Mouse (Mus musculus) ES-Bruce4 (cell line): ENCODE measurements around the gene Gm10490.

Experiments used
- CTCF ChIP-seq: IDR thresholded peaks from one replicate; pipeline ENCODE4 v1.8.1; 2011; ENCODE audit warnings: low read depth, low read length
- EP300 ChIP-seq: IDR thresholded peaks from 2 replicates; pipeline ENCODE4 v1.6.1; 2011; ENCODE audit warnings: low read depth, low read length; ENCODE audit not compliant: insufficient read depth
- POLR2A ChIP-seq: IDR thresholded peaks from one replicate; pipeline ENCODE4 v1.8.1; 2011; ENCODE audit warnings: low read length; ENCODE audit not compliant: insufficient read depth

- TF ChIP-seq CTCF, result no peak
- TF ChIP-seq EP300, result no peak
- TF ChIP-seq POLR2A, result no peak
Observed at GRCm38 (mm10) chrX:7919601-7920383, 10.4 kb downstream of the Gm10490 start, which contains the start of gene Pcsk1n.
